Mouse (Mus musculus): ENCODE measurements at regions not wholly inside any gene's neighbourhood (a gene's known extent, or its start where the extent isn't known, plus 50 kb on each side); places are given as distances from the start of the nearest gene placed in this dataset.

GRCm38 (mm10) chr9:85201202-85201601 is 111.4 kb upstream of the Gm11114 start:
- no peak overlapping the region for H3K27ac ChIP-seq
- 61% methylated on average over 3 of the region's 3 CpGs for whole genome bisulfite sequencing
- H3K4me1 ChIP-seq (ENCODE audit: control insufficient read depth, insufficient read depth, low read length): no peaks in the 10 kb centered on the region
- no peaks in the 10 kb centered on the region for H3K36me3 ChIP-seq (ENCODE audit: control insufficient read depth, insufficient read depth, low read length)
- TF ChIP-seq EP300 (IDR thresholded peaks at IDR 0.05; ENCODE audit: insufficient read depth, low read depth, low read length) (no peak), CTCF (IDR thresholded peaks at IDR 0.05) (no peak), POLR2A (IDR thresholded peaks at IDR 0.05; ENCODE audit: insufficient read depth, low read depth, low read length) (no peak)
- intact Hi-C loops (cut with DNase I): no loop called here
- no peak overlapping the region for H3K9ac ChIP-seq (ENCODE audit: low read depth, low read length)
- no peak overlapping the region for H3K4me3 ChIP-seq
- no peak for DNase-seq
- no peaks in the 10 kb centered on the region for H3K27me3 ChIP-seq (ENCODE audit: control insufficient read depth, insufficient read depth, low read length)
- H3K79me2 ChIP-seq (replicated peaks; ENCODE audit: control insufficient read depth, insufficient read depth, low read length): no peaks in the 10 kb centered on the region

- Histone ChIP-seq H3K27me3 (ENCODE audit: control insufficient read depth, insufficient read depth, low read length) (no peaks in the 10 kb centered on the region), H3K4me1 (ENCODE audit: control insufficient read depth, insufficient read depth, low read length) (no peaks in the 10 kb centered on the region), H3K4me3 (no peak overlapping the region), H3K79me2 (replicated peaks; ENCODE audit: control insufficient read depth, insufficient read depth, low read length) (no peaks in the 10 kb centered on the region), H3K27ac (no peak overlapping the region), H3K36me3 (ENCODE audit: control insufficient read depth, insufficient read depth, low read length) (no peaks in the 10 kb centered on the region), H3K9ac (ENCODE audit: low read depth, low read length) (no peak overlapping the region)
- TF ChIP-seq CTCF (IDR thresholded peaks at IDR 0.05) (no peak), POLR2A (IDR thresholded peaks at IDR 0.05; ENCODE audit: insufficient read depth, low read depth, low read length) (no peak), EP300 (IDR thresholded peaks at IDR 0.05; ENCODE audit: insufficient read depth, low read depth, low read length) (no peak)
- intact Hi-C loops (cut with DNase I): no loop called here
- WGBS: 72% methylated on average over 3 of the region's 3 CpGs
- no peak for DNase-seq
Observed at GRCm38 (mm10) chr9:85224870-85225269, 87.7 kb upstream of the Gm11114 start.

All from heart, adult 2 months (tissue).